Mouse (Mus musculus): ENCODE measurements at regions not wholly inside any gene's neighbourhood (a gene's known extent, or its start where the extent isn't known, plus 50 kb on each side); places are given as distances from the start of the nearest gene placed in this dataset.

DNA sequence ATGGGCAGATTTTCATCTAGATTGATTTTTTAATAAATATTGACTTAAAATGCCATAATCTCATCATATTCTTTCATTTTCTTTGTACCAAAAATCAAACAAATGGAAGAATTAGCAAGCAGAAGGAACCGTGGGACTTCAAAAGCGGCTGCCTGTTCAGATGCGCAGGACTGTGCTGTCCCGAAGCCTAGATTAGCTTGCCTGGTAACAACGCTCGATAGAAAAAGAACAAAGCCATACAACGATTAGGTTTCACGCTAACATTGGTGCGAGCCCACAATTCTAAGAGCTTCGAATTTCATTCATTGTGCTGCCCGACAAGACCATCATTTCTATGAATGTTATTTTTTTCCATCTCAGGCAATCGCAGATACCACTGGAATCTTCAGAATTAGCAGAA is 262.1 kb upstream of the Irx5 start:
- no peaks in the 10 kb centered on the region for H3K36me3 ChIP-seq (ENCODE audit: control insufficient read depth, insufficient read depth)
- H3K79me2 ChIP-seq (ENCODE audit: control insufficient read depth, insufficient read depth) = no peaks in the 10 kb centered on the region
- no peak overlapping the region for H3ac ChIP-seq (ENCODE audit: control insufficient read depth, insufficient read length, low read depth)
- no peak overlapping the region for H3K4me3 ChIP-seq (ENCODE audit: insufficient read depth, poor library complexity, severe bottlenecking)
- no peaks in the 10 kb centered on the region for H3K79me3 ChIP-seq (ENCODE audit: low read depth)
- TF ChIP-seq CTCF (IDR thresholded peaks at IDR 0.05; ENCODE audit: control insufficient read depth, insufficient read depth, insufficient read length) (no peak), USF1 (IDR thresholded peaks at IDR 0.05; ENCODE audit: low read depth) (no peak), FOSL1 (IDR thresholded peaks at IDR 0.05; ENCODE audit: insufficient read depth, low read length, poor library complexity, severe bottlenecking) (no peak), CEBPB (IDR thresholded peaks at IDR 0.05; ENCODE audit: low read depth) (no peak), MYOD1 (IDR thresholded peaks at IDR 0.05; ENCODE audit: control insufficient read depth, insufficient read length, low read depth) (no peak), MYOG (IDR thresholded peaks at IDR 0.05; ENCODE audit: control insufficient read depth, extremely low read depth, insufficient read length) (no peak), MAX (IDR thresholded peaks at IDR 0.05) (no peak)
- no peaks in the 10 kb centered on the region for H3K27me3 ChIP-seq (ENCODE audit: control insufficient read depth, insufficient read depth, insufficient read length)

DNA sequence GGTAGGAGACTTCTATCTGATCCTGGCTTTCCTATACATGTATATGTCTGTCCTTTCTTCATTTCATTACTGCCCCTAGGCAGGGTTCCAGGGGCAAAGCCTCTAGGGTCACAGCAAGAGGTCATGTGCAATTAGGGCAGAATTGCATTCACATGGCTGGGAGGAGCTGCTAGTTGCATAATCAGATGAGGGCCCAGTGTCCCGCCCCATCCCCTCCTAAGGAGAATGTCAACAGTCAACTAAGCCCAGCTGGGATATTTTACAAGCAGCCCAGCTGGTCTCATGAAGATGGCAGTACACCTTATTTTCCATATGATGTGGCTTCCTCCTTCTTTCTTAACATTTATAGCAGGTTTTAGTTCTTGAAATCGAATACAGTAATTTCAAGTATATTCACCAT is 273.3 kb upstream of the Irx5 start:
- no peak overlapping the region for H3ac ChIP-seq (ENCODE audit: control insufficient read depth, insufficient read length, low read depth)
- TF ChIP-seq CTCF (IDR thresholded peaks at IDR 0.05; ENCODE audit: control insufficient read depth, insufficient read depth, insufficient read length) = no peak
- TF ChIP-seq CEBPB (IDR thresholded peaks at IDR 0.05; ENCODE audit: low read depth) = no peak
- no peak for TF ChIP-seq FOSL1 (IDR thresholded peaks at IDR 0.05; ENCODE audit: insufficient read depth, low read length, poor library complexity, severe bottlenecking)
- TF ChIP-seq MAX (IDR thresholded peaks at IDR 0.05) = no peak
- H3K79me2 ChIP-seq (ENCODE audit: control insufficient read depth, insufficient read depth) = no peaks in the 10 kb centered on the region
- H3K4me3 ChIP-seq (ENCODE audit: insufficient read depth, poor library complexity, severe bottlenecking) = no peak overlapping the region
- H3K36me3 ChIP-seq (ENCODE audit: control insufficient read depth, insufficient read depth) = no peaks in the 10 kb centered on the region
- H3K27me3 ChIP-seq (ENCODE audit: control insufficient read depth, insufficient read depth, insufficient read length) = no peaks in the 10 kb centered on the region
- H3K79me3 ChIP-seq (ENCODE audit: low read depth) = no peaks in the 10 kb centered on the region

- no peaks in the 10 kb centered on the region for H3K79me3 ChIP-seq (ENCODE audit: low read depth)
- no peak overlapping the region for H3ac ChIP-seq (ENCODE audit: control insufficient read depth, insufficient read length, low read depth)
- H3K27me3 ChIP-seq (ENCODE audit: control insufficient read depth, insufficient read depth, insufficient read length) = no peaks in the 10 kb centered on the region
- no peaks in the 10 kb centered on the region for H3K36me3 ChIP-seq (ENCODE audit: control insufficient read depth, insufficient read depth)
- H3K79me2 ChIP-seq (ENCODE audit: control insufficient read depth, insufficient read depth) = no peaks in the 10 kb centered on the region
- TF ChIP-seq MYOG (IDR thresholded peaks at IDR 0.05; ENCODE audit: control insufficient read depth, extremely low read depth, insufficient read length) (no peak), CEBPB (IDR thresholded peaks at IDR 0.05; ENCODE audit: low read depth) (no peak), USF1 (IDR thresholded peaks at IDR 0.05; ENCODE audit: low read depth) (no peak), MAX (IDR thresholded peaks at IDR 0.05) (no peak), FOSL1 (IDR thresholded peaks at IDR 0.05; ENCODE audit: insufficient read depth, low read length, poor library complexity, severe bottlenecking) (no peak), MYOD1 (IDR thresholded peaks at IDR 0.05; ENCODE audit: control insufficient read depth, insufficient read length, low read depth) (no peak), CTCF (IDR thresholded peaks at IDR 0.05; ENCODE audit: control insufficient read depth, insufficient read depth, insufficient read length) (no peak)
- H3K4me3 ChIP-seq (ENCODE audit: insufficient read depth, poor library complexity, severe bottlenecking) = no peak overlapping the region
Observed at GRCm38 (mm10) chr8:92081900-92082299, 275.5 kb upstream of the Irx5 start.

DNA sequence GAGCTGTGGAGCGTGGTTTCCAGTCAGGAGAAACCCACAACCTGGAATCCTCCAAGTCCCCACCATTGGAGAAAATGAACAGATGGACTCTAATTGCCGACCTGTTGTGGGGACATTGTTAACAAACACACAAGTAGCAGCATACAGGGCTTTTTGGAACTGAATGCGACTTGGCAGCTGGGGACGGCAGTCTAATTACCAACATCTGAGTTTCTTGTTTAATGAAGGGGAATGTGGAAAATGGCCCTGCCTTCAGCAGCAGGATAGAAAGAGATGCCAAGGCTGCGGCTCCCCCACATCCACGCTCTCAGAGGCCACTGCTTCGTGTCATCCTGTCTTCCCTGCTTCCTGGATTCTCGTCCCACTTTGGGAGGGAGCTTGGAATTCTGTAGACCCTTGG is 276.6 kb upstream of the Irx5 start:
- Histone ChIP-seq H3K36me3 (ENCODE audit: control insufficient read depth, insufficient read depth) (no peaks in the 10 kb centered on the region), H3K79me3 (ENCODE audit: low read depth) (no peaks in the 10 kb centered on the region), H3K27me3 (ENCODE audit: control insufficient read depth, insufficient read depth, insufficient read length) (no peaks in the 10 kb centered on the region), H3K79me2 (ENCODE audit: control insufficient read depth, insufficient read depth) (no peaks in the 10 kb centered on the region), H3ac (ENCODE audit: control insufficient read depth, insufficient read length, low read depth) (no peak overlapping the region), H3K4me3 (ENCODE audit: insufficient read depth, poor library complexity, severe bottlenecking) (no peak overlapping the region)
- TF ChIP-seq CEBPB (IDR thresholded peaks at IDR 0.05; ENCODE audit: low read depth) = no peak
- TF ChIP-seq CTCF (IDR thresholded peaks at IDR 0.05; ENCODE audit: control insufficient read depth, insufficient read depth, insufficient read length) = no peak
- no peak for TF ChIP-seq MAX (IDR thresholded peaks at IDR 0.05)
- TF ChIP-seq MYOG (IDR thresholded peaks at IDR 0.05; ENCODE audit: control insufficient read depth, extremely low read depth, insufficient read length) = no peak
- no peak for TF ChIP-seq USF1 (IDR thresholded peaks at IDR 0.05; ENCODE audit: low read depth)
- TF ChIP-seq MYOD1 (IDR thresholded peaks at IDR 0.05; ENCODE audit: control insufficient read depth, insufficient read length, low read depth) = no peak
- TF ChIP-seq FOSL1 (IDR thresholded peaks at IDR 0.05; ENCODE audit: insufficient read depth, low read length, poor library complexity, severe bottlenecking) = no peak

- Histone ChIP-seq H3K4me3 (ENCODE audit: insufficient read depth, poor library complexity, severe bottlenecking) (no peak overlapping the region), H3K79me3 (ENCODE audit: low read depth) (no peaks in the 10 kb centered on the region), H3ac (ENCODE audit: control insufficient read depth, insufficient read length, low read depth) (no peak overlapping the region), H3K36me3 (ENCODE audit: control insufficient read depth, insufficient read depth) (no peaks in the 10 kb centered on the region), H3K79me2 (ENCODE audit: control insufficient read depth, insufficient read depth) (no peaks in the 10 kb centered on the region), H3K27me3 (ENCODE audit: control insufficient read depth, insufficient read depth, insufficient read length) (no peaks in the 10 kb centered on the region)
- TF ChIP-seq MYOG (IDR thresholded peaks at IDR 0.05; ENCODE audit: control insufficient read depth, extremely low read depth, insufficient read length) (no peak), CTCF (IDR thresholded peaks at IDR 0.05; ENCODE audit: control insufficient read depth, insufficient read depth, insufficient read length) (no peak), MYOD1 (IDR thresholded peaks at IDR 0.05; ENCODE audit: control insufficient read depth, insufficient read length, low read depth) (no peak), MAX (IDR thresholded peaks at IDR 0.05) (no peak), FOSL1 (IDR thresholded peaks at IDR 0.05; ENCODE audit: insufficient read depth, low read length, poor library complexity, severe bottlenecking) (no peak), CEBPB (IDR thresholded peaks at IDR 0.05; ENCODE audit: low read depth) (no peak), USF1 (IDR thresholded peaks at IDR 0.05; ENCODE audit: low read depth) (no peak)
Observed at GRCm38 (mm10) chr8:92077611-92078010, 275.7 kb upstream of the Irx3 start.

DNA sequence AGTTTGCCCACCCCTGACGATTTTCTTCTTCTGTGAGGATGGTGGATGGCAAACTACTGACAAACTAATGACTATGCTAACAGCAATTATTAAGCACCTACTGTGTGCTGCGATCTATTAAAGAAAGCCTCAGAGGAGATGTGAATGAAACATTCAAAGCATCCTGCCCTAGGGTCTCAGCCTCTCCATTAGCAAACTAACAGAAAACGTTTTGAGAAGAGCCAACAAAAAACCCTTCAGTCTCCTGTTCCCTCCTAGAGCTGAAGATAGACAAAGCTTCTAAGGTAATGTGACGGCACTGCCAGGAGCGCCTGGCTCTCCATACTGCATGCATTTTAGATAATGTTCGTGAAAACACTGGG is 270.4 kb upstream of the Irx3 start:
- Histone ChIP-seq H3ac (ENCODE audit: control insufficient read depth, insufficient read length, low read depth) (no peak overlapping the region), H3K36me3 (ENCODE audit: control insufficient read depth, insufficient read depth) (no peaks in the 10 kb centered on the region), H3K79me2 (ENCODE audit: control insufficient read depth, insufficient read depth) (no peaks in the 10 kb centered on the region), H3K27me3 (ENCODE audit: control insufficient read depth, insufficient read depth, insufficient read length) (no peaks in the 10 kb centered on the region), H3K4me3 (ENCODE audit: insufficient read depth, poor library complexity, severe bottlenecking) (no peak overlapping the region), H3K79me3 (ENCODE audit: low read depth) (no peaks in the 10 kb centered on the region)
- TF ChIP-seq MYOG (IDR thresholded peaks at IDR 0.05; ENCODE audit: control insufficient read depth, extremely low read depth, insufficient read length) (no peak), MYOD1 (IDR thresholded peaks at IDR 0.05; ENCODE audit: control insufficient read depth, insufficient read length, low read depth) (no peak), FOSL1 (IDR thresholded peaks at IDR 0.05; ENCODE audit: insufficient read depth, low read length, poor library complexity, severe bottlenecking) (no peak), USF1 (IDR thresholded peaks at IDR 0.05; ENCODE audit: low read depth) (no peak), MAX (IDR thresholded peaks at IDR 0.05) (no peak), CEBPB (IDR thresholded peaks at IDR 0.05; ENCODE audit: low read depth) (no peak), CTCF (IDR thresholded peaks at IDR 0.05; ENCODE audit: control insufficient read depth, insufficient read depth, insufficient read length) (no peak)

Data from C2C12 (cell line).